Mouse (Mus musculus) heart, adult 8-10 months (tissue): ENCODE results near the gene Otx2. TPM values are rescaled to one million over a fixed set of nuclear protein-coding genes. Genes with fewer than 3 reads are reported as not detected.

Experiments
- DNase-seq: peaks from one replicate; pipeline ENCODE4 v3.0.0; 2022; ENCODE audit warnings: low spot score
- total RNA-seq, 4 experiments: library from RNA; stranded (reverse); gene quantifications; 2 replicates each; pipeline ENCODE4 v1.2.4; 2022

Gene Otx2
- total RNA-seq, result under 1 TPM in 1 of 4 experiments, not detected in 3; 0.19 TPM

- no peak for DNase-seq
Measured at GRCm38 (mm10) chr14:48673541-48673940, at the start of gene Otx2. Otx2 (minus strand) TSS chr14:48673819.

- DNase-seq, result no peak
Measured at GRCm38 (mm10) chr14:48722763-48723162, 49.1 kb upstream of the Otx2 start.

- no peak for DNase-seq
Measured at GRCm38 (mm10) chr14:48719296-48719695, 45.7 kb upstream of the Otx2 start.

GRCm38 (mm10) chr14:48717632-48718279 is 44.1 kb upstream of the Otx2 start:
- no peak for DNase-seq

GRCm38 (mm10) chr14:48716456-48716855 is 42.8 kb upstream of the Otx2 start:
- no peak for DNase-seq

GRCm38 (mm10) chr14:48710871-48711370 is 37.3 kb upstream of the Otx2 start:
- no peak for DNase-seq

GRCm38 (mm10) chr14:48710062-48710870 is 36.6 kb upstream of the Otx2 start:
- no peak for DNase-seq

- DNase-seq, result no peak
Measured at GRCm38 (mm10) chr14:48709371-48710061, 35.9 kb upstream of the Otx2 start.

GRCm38 (mm10) chr14:48707844-48708383 is 34.3 kb upstream of the Otx2 start:
- DNase-seq, result no peak

- no peak for DNase-seq
Measured at GRCm38 (mm10) chr14:48707391-48707790, 33.8 kb upstream of the Otx2 start.

- DNase-seq, result no peak
Measured at GRCm38 (mm10) chr14:48700790-48701370, 27.3 kb upstream of the Otx2 start.

GRCm38 (mm10) chr14:48679590-48679989 is 6.0 kb upstream of the Otx2 start:
- DNase-seq, result no peak

GRCm38 (mm10) chr14:48678674-48679073 is 5.1 kb upstream of the Otx2 start:
- no peak for DNase-seq

GRCm38 (mm10) chr14:48674036-48674831 is 615 bp upstream of the Otx2 start:
- no peak for DNase-seq

- DNase-seq, result no peak
Measured at GRCm38 (mm10) chr14:48672611-48673176, 925 bp downstream of the Otx2 start.

- DNase-seq, result no peak
Measured at GRCm38 (mm10) chr14:48671480-48672240, 2.0 kb downstream of the Otx2 start.

GRCm38 (mm10) chr14:48670761-48671479 is 2.7 kb downstream of the Otx2 start:
- DNase-seq, result no peak

GRCm38 (mm10) chr14:48670258-48670630 is 3.4 kb downstream of the Otx2 start:
- no peak for DNase-seq
